ENCODE assay signal across 9 mouse cellular contexts in genomic region chr7:142471414-142471861, GRCm38 (mm10). TPM values are rescaled to one million over a fixed set of nuclear protein-coding genes. Genes with fewer than 3 reads are reported as not detected.
A peak's percentile ranks its signal among the peaks of the same experiment; 100 is the strongest.
DNase-seq lines count a peak whose midpoint lies in the region; ATAC-seq lines count a peak whose summit lies in the region.
"Had no signal": no experiment of that assay in that cellular context is flagged by ENCODE, and none has a peak within 500 bp of the region (broad histone marks: within the 10 kb centered on the region; RNA-seq: fewer than 3 reads in every experiment).

No protein-coding gene starts in this region.

- whole genome bisulfite sequencing in lung, embryonic 15.5 days: 40% methylated on average over 6 of the region's 6 CpGs
- 43% methylated on average over 6 of the region's 6 CpGs for WGBS in heart, embryonic 13.5 days
- 20% methylated on average over 6 of the region's 6 CpGs for WGBS in midbrain, embryonic 13.5 days

- peak overlapping the region; percentile 54 for H3K4me2 ChIP-seq in lung, embryonic 15.5 days
- H3K4me2 ChIP-seq in heart, embryonic 13.5 days: peak overlapping the region; percentile 55
- no peak overlapping the region for H3K4me2 ChIP-seq in midbrain, embryonic 13.5 days (replicated peaks)

- H3K9ac ChIP-seq in lung, embryonic 15.5 days: peak overlapping the region; percentile 16; the same call in 1 of the 2 replicates
- H3K9ac ChIP-seq in heart, embryonic 13.5 days: peak overlapping the region; percentile 81
- H3K9ac ChIP-seq in midbrain, embryonic 13.5 days (replicated peaks): no peak overlapping the region; the same call in 1 of the 2 replicates

- H3K36me3 ChIP-seq in lung, embryonic 15.5 days: no peaks in the 10 kb centered on the region
- no peaks in the 10 kb centered on the region for H3K36me3 ChIP-seq in heart, embryonic 13.5 days
- no peaks in the 10 kb centered on the region for H3K36me3 ChIP-seq in midbrain, embryonic 13.5 days

- H3K27me3 ChIP-seq in lung, embryonic 15.5 days: no peaks in the 10 kb centered on the region
- H3K27me3 ChIP-seq in heart, embryonic 13.5 days (replicated peaks): no peaks in the 10 kb centered on the region
- no peaks in the 10 kb centered on the region for H3K27me3 ChIP-seq in midbrain, embryonic 13.5 days

- ATAC-seq in lung, embryonic 15.5 days (ENCODE audit: borderline replicate concordance, extremely low read depth, low FRiP score, low TSS enrichment): peak; percentile 6; the same call in 1 of the 2 replicates
- no peak for ATAC-seq in heart, embryonic 13.5 days (ENCODE audit: extremely low read depth, insufficient number of reproducible peaks, low FRiP score, low TSS enrichment)
- ATAC-seq in midbrain, embryonic 13.5 days: peak; percentile 41

- peak overlapping the region; percentile 22 for H3K4me3 ChIP-seq in lung, embryonic 15.5 days
- H3K4me3 ChIP-seq in heart, embryonic 13.5 days: peak overlapping the region; percentile 41
- no peak overlapping the region for H3K4me3 ChIP-seq in midbrain, embryonic 13.5 days (replicated peaks)

- peaks cover 38% of the 10 kb centered on the region for H3K4me1 ChIP-seq in lung, embryonic 15.5 days
- peaks cover 66% of the 10 kb centered on the region for H3K4me1 ChIP-seq in heart, embryonic 13.5 days
- H3K4me1 ChIP-seq in midbrain, embryonic 13.5 days (replicated peaks): peaks cover 20% of the 10 kb centered on the region

- DNase-seq in cerebellum, adult 11-12 months: peak; percentile 10
- no peak for DNase-seq in cerebellum, postnatal 36 days
- DNase-seq in lung, postnatal 36 days: no peak
- DNase-seq in right cerebral cortex, adult 2 months (ENCODE audit: low spot score in 2 of 2): no peak
- DNase-seq in cerebellum, postnatal 25 days: no peak
- DNase-seq: cerebellum, adult 8-10 months had no signal

- H3K27ac ChIP-seq in lung, embryonic 15.5 days: peak overlapping the region; percentile 89
- peak overlapping the region; percentile 99 for H3K27ac ChIP-seq in heart, embryonic 13.5 days (replicated peaks)
- no peak overlapping the region for H3K27ac ChIP-seq in midbrain, embryonic 13.5 days

- H3K9me3 ChIP-seq in lung, embryonic 15.5 days: no peaks in the 10 kb centered on the region
- H3K9me3 ChIP-seq in heart, embryonic 13.5 days: no peaks in the 10 kb centered on the region
- no peaks in the 10 kb centered on the region for H3K9me3 ChIP-seq in midbrain, embryonic 13.5 days

RNA-seq across cellular contexts. Expression of gene Lsp1, which starts 10.8 kb away (rescaled TPM):
- 125 and 130 TPM in 2 replicates for polyA plus RNA-seq in lung, embryonic 15.5 days (2015; fragmentation: Nextera tagmentation; extraction: Ambion mirVana)
- 51.0 and 54.6 TPM in 2 replicates for polyA plus RNA-seq in heart, embryonic 13.5 days (2015; fragmentation: Nextera tagmentation; extraction: Ambion mirVana)
- 6.5 and 6.9 TPM in 2 replicates for polyA plus RNA-seq in midbrain, embryonic 13.5 days (2015; fragmentation: Nextera tagmentation; extraction: Ambion mirVana)

RNA-seq across cellular contexts. Expression of gene Tnnt3, which starts 27.2 kb away (rescaled TPM):
- polyA plus RNA-seq in lung, embryonic 15.5 days (2015; fragmentation: Nextera tagmentation; extraction: Ambion mirVana): 2.5 and 5.1 TPM in 2 replicates
- 4.0 and 5.4 TPM in 2 replicates for polyA plus RNA-seq in heart, embryonic 13.5 days (2015; fragmentation: Nextera tagmentation; extraction: Ambion mirVana)
- 0.68 and 1.0 TPM in 2 replicates for polyA plus RNA-seq in midbrain, embryonic 13.5 days (2015; fragmentation: Nextera tagmentation; extraction: Ambion mirVana)

RNA-seq across cellular contexts. Expression of gene Tnni2, which starts 29.8 kb away (rescaled TPM):
- 2.4 and 7.4 TPM in 2 replicates for polyA plus RNA-seq in lung, embryonic 15.5 days (2015; fragmentation: Nextera tagmentation; extraction: Ambion mirVana)
- polyA plus RNA-seq in heart, embryonic 13.5 days (2015; fragmentation: Nextera tagmentation; extraction: Ambion mirVana): 34.8 and 41.9 TPM in 2 replicates
- polyA plus RNA-seq in midbrain, embryonic 13.5 days (2015; fragmentation: Nextera tagmentation; extraction: Ambion mirVana): 0.59 and 0.75 TPM in 2 replicates

RNA-seq across cellular contexts. Expression of gene Syt8, which starts 36.8 kb away (rescaled TPM):
- 0.34 and 0.87 TPM in 2 replicates for polyA plus RNA-seq in lung, embryonic 15.5 days (2015; fragmentation: Nextera tagmentation; extraction: Ambion mirVana)
- 0.19 and 0.41 TPM in 2 replicates for polyA plus RNA-seq in heart, embryonic 13.5 days (2015; fragmentation: Nextera tagmentation; extraction: Ambion mirVana)
- not detected in 2 replicates for polyA plus RNA-seq in midbrain, embryonic 13.5 days (2015; fragmentation: Nextera tagmentation; extraction: Ambion mirVana)
